Mouse (Mus musculus): ENCODE results near the gene Asrgl1. TPM values are rescaled to one million over a fixed set of nuclear protein-coding genes. Genes with fewer than 3 reads are reported as not detected.

Gene Asrgl1
- total RNA-seq, 4 experiments from 2014 or later, result 143 to 155 (median 148) TPM

DNA sequence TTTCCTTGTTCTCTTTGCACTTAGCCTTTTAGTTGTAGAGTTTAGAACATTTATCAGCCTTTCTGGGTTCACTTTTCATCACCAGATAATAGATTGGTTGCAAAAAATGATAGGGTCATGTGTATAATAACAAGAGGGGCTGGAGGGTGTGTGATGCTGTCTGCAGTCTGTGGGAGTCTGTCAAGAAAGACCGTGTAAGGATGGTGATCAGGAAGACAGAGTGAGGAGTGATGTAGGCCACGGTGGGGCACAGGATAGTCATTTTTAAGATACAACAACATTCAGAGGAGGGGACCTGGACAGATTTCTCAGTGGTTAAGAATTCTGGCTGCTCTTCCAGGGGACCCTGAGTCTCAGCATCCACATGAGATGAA lies 63.3 kb downstream of the Asrgl1 start:
- DNase-seq (ENCODE audit: low spot score in 2 of 2), result no peak

DNA sequence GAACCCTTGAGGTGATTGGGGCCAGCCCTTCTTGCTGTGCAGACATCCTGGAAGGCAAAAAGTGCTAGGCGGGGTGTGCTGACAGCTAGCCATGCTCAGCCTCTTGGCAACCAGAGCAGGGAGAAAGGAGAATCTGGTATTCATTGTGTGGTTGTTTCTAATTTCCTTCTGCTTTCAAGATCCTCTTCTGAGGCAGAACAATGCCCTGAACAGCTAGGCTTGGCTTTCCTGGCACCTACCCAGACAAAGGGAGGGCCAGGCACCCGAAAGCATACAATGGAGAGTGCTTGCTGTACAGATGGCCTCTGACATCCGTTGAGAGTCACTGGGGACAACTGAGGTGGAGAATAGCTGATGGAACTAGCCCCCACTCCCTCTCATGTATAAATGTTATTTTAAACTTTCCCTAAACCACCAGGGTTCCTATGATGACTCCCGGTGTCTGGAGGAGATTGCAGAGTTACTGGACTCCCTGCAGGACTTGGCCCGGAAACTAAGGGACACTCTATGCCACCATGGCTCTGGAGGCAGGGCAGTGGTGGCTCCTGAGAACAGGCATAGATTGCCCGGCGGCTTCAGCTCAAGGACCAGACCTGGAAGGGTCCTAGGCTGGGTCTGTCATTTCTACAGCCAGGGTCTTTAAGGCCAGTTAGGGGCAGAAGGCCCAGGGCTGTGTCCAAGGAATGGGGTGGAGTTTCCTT lies 63.8 kb downstream of the Asrgl1 start:
- peak; percentile 28 to 48 for DNase-seq (ENCODE audit: low spot score in 2 of 2)

DNA sequence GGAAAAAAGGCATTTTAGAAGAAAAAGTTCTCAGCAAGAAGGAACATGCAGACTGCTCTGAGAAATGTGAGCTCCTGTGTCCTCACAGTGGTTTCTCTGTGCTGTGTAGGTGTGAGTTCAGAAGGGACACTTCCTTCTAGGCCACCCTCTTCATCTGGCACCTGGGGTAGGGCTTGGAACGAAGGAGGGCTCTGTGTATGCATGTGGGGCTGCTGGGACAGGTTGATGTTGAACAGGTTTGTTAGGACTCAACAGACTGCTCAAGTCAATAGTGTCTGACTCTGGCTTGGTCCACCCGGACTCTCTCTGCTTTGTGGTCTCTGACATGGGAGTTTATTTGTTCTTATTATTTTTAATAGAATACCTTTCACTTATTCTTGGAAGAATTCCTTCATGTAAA lies 65.1 kb downstream of the Asrgl1 start:
- DNase-seq (ENCODE audit: low spot score in 2 of 2), result no peak

DNA sequence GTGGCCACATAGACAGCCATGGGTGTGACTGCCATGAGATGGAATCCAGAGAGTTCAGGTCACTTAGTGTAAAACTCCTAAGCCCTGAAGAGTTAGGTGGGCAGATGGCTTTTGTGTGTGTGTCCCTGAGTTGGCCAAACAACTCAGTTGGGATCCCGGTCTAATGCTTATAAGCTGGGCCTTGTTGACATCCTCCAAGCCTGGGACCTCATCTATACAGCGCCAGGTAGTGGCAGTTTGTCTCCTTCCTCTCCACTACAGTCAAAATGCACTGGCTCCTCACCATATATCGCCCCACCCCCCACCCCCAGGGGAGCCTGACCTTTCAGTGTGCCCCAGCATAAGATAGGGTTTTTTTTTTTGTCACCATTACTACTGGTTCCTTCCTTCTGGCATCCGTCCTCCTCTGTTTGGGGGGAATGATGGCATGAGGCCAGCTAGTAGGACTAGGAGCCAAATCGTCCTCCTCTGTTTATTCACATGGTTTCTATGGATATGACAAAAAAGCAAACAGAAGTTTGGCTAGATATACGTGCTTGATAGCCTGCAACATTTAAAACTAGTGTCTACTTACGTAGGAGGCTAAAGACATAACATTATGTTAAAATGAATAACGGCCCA lies 65.6 kb downstream of the Asrgl1 start:
- DNase-seq (ENCODE audit: low spot score in 2 of 2), result peak in 1 of 2 experiments; percentile 43

DNA sequence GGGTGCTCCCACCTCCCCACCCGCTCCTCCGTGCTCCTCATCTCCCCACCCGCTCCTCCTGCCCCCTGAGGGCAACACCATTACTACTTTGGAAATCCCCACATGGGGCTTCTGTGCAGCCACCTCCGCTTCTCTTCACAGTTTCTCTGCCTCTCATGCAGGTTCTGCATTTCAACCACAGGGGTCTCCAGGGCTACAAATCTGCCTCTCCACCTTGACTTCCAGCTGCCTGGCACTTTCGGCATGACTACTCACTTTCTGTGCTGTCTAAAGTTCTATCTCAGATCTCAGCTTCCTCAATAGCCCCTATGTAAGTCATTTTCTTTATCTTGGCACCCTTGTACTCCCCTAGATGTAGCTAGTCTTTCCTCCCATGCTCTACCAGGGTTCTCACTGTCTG lies 68.1 kb downstream of the Asrgl1 start:
- no peak for DNase-seq (ENCODE audit: low spot score in 2 of 2)

DNA sequence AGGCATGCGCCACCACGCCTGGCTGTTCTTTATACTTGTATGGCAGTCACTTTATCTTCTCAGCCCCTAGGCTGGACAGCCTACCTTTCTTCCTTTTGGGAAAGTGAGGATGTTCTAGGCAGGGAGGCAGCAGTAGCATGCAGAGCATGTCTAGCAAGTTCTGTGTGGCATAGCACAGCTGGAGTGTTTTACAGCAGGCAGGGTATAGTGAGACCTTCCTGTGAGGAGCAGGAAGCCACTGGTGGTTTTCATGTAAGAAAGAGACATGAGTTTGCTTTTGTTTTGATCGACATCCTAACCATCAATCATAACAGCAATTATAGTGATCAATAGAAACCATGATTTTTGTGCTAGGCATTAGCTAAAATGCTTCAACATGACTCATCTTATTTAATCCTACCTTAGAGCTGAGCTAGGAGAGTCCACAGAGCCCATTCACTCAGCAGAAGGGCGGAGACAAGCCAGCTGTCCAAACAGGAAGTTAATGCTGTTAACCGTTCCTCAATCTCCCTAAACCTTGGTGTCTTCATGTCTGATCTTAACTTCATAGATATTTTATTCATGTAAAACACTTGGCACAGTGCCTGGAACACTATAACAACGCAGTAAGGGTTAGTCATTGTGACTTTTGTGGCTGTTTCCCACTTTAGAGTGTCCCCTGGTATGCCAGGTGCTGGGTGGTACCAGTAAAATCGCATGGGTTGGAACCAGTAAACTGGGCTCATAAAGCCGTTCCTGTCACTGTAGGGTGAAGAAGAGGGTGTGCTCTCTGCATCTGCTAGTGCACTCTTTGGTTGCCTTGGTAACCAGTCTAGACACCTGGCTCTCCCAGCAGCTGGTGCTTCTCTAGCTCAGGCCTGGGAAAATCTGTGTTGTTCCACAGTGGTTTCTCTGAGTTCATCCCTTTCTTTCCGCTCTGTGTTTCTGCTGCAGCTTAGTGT lies 69.5 kb downstream of the Asrgl1 start:
- peak; percentile 15 to 33 for DNase-seq (ENCODE audit: low spot score in 2 of 2)

DNA sequence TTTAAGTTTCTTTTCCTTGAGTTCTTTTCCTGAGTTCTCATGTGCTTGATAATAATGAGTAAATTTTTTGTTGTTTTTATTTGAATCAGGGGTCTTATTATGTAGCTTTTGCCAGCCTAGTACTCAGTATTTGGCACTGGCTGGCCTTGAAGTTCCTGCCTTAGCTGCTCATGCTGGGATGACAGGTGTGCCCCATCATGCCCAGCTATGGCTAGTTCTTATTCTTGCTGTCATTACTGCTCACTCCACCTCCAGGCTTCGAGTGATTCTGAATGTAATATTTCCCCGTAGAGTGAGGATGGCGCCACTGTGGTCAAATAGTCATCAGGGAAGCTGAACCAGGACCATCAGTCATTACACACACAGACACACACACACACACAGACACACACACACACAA lies 71.6 kb downstream of the Asrgl1 start:
- no peak for DNase-seq (ENCODE audit: low spot score in 2 of 2)

DNA sequence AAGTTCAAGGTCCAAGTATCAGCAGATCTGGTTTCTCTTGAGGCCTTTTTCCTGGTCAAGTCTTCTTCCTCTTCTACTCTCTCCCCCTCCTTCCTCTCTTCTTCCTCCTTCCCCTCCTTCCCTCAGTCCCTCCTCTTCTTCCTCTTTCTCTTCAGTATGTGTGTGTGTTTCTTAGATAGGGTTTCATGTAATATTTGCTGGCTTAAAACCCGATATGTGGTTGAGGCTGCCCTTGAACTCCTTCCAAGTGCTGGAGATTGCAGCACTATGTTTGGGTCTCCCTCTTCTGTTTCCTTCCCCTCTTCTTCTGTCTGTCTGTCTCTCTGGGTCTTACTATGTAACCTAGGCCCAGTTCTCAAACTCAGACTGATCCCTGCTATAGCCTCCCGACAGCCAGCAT lies 72.6 kb downstream of the Asrgl1 start:
- DNase-seq (ENCODE audit: low spot score in 2 of 2), result no peak

DNA sequence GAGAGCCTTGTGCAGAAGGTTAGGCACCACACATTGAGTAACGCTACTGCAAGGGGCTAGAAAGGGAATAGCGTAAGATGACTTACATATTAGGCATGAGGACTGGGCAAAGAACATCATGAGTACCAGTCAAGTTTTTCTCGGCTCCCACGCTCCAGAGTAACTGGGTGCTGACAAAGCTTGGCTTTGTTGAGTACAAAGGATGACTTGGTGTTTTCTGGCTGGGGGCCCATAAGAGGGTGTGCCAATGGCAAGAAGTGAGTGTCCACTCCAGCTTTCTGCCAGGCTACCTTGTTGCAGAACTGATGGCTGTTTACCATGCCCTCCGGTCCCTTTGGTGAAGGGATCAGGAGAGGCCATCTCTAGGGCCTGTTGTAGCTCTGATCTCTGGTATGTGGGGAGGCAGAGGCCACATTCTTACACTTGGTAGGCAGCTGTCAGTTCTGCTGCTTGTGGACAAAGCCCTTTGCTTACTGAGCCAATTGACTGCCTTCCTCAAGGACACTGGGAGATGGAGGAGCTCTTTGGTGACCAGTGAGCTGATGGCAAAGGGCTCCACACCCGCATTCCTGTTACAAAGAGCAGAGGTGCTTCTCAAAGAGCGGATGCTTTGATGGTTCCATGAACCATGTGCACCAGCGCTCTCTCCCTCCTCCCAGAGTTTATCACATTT lies 74.1 kb downstream of the Asrgl1 start:
- no peak for DNase-seq (ENCODE audit: low spot score in 2 of 2)

DNA sequence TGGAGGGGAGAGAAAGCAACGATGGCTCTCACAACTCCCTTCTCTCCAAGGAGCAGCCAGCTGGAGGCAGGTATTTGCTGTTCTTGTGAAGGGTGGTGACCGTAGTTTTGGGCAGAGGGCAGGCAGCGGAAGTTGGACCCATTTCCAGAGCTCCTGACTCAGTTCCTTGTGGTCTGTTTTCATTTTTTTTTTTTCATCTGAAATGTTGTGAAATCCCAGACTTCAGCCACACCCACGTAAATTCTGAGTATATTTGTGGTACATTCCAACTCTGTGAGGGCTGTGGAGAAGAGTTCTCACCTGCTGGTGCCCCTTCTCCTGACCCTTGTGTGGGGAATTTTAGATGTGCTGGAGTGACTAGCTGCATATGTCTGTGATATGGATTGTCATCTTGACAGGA lies 75.3 kb downstream of the Asrgl1 start:
- DNase-seq (ENCODE audit: low spot score in 2 of 2), result no peak

Other genes starting within 250 kb of the Asrgl1 start
- 10 to 100 TPM; 22.7 to 32.0 (median 26.5) TPM for gene 1810009A15Rik, start 246.8 kb downstream of the Asrgl1 start, total RNA-seq (2022)
- 1 to 10 TPM in 2 of 4 experiments, not detected in 2; 1.4 to 1.8 TPM for gene Gm49416, start 246.7 kb downstream of the Asrgl1 start, total RNA-seq (2022)
- gene Ints5, start 242.6 kb downstream of the Asrgl1 start, total RNA-seq (2022), result 10 to 100 TPM; 24.0 to 26.1 (median 24.4) TPM
- gene Ganab, start 237.6 kb downstream of the Asrgl1 start, total RNA-seq (2022), result 100 to 1,000 TPM; 109 to 125 (median 119) TPM
- 100 to 1,000 TPM; 161 to 167 (median 162) TPM for gene B3gat3, start 215.3 kb downstream of the Asrgl1 start, total RNA-seq (2022)
- gene Rom1, start 206.3 kb downstream of the Asrgl1 start, total RNA-seq (2022), result 1 to 10 TPM; 5.0 to 8.6 (median 6.4) TPM
- 10 to 100 TPM; 14.1 to 17.4 (median 15.3) TPM for gene Eml3, start 206.1 kb downstream of the Asrgl1 start, total RNA-seq (2022)
- gene Mta2, start 193.8 kb downstream of the Asrgl1 start, total RNA-seq (2022), result 10 to 100 TPM; 53.7 to 66.5 (median 56.2) TPM
- 10 to 100 TPM; 21.5 to 22.2 (median 21.9) TPM for gene Tut1, start 181.8 kb downstream of the Asrgl1 start, total RNA-seq (2022)
- gene Eef1g, start 168.6 kb downstream of the Asrgl1 start, total RNA-seq (2022), result 100 to 1,000 TPM; 223 to 248 (median 236) TPM
- gene Ahnak, start 146.4 kb downstream of the Asrgl1 start, total RNA-seq (2022), result 10 to 100 TPM; 27.0 to 32.2 (median 29.0) TPM
- gene Scgb1a1, start 47.7 kb downstream of the Asrgl1 start, total RNA-seq (2022), result not detected